Mouse (Mus musculus) neural tube, embryonic 11.5 days (tissue): ENCODE results near the gene Timm9. TPM values are rescaled to one million over a fixed set of nuclear protein-coding genes. Genes with fewer than 3 reads are reported as not detected.

Experiments used
- ATAC-seq: fragments of 200-750 bp; cut with Nextera tagmentation; 2 replicates; pipeline ENCODE4 v1.8.0; 2017; ENCODE audit warnings: moderate number of reproducible peaks, mild to moderate bottlenecking, moderate TSS enrichment, moderate library complexity; ENCODE audit not compliant: insufficient read depth, low FRiP score, low TSS enrichment
- DNase-seq: peaks from one replicate; pipeline ENCODE4 v3.0.0-alpha.2; 2015; ENCODE audit warnings: low spot score
- H3K27ac ChIP-seq: fragments of 300-500 bp; sonication (generic); 2 replicates; pipeline ENCODE4 v1.5.1; 2014; ENCODE audit warnings: low read depth, mild to moderate bottlenecking, low read length
- H3K27me3 ChIP-seq: fragments of 300-500 bp; sonication (generic); 2 replicates; pipeline ENCODE4 v1.6.1; 2014; ENCODE audit warnings: mild to moderate bottlenecking, low read length, mixed read lengths; ENCODE audit not compliant: control insufficient read depth, insufficient read depth
- H3K36me3 ChIP-seq: fragments of 300-500 bp; sonication (generic); 2 replicates; pipeline ENCODE4 v1.6.1; 2014; ENCODE audit warnings: mild to moderate bottlenecking, low read length, moderate library complexity, mixed read lengths; ENCODE audit not compliant: control insufficient read depth, insufficient read depth
- H3K4me1 ChIP-seq: fragments of 300-500 bp; sonication (generic); 2 replicates; pipeline ENCODE4 v1.6.1; 2014; ENCODE audit warnings: low read length, mixed read lengths; ENCODE audit not compliant: control insufficient read depth, insufficient read depth
- H3K4me2 ChIP-seq: fragments of 300-500 bp; sonication (generic); 2 replicates; pipeline ENCODE4 v1.6.1; 2014; ENCODE audit warnings: low read depth, mild to moderate bottlenecking, moderate library complexity
- H3K4me3 ChIP-seq: fragments of 300-500 bp; sonication (generic); 2 replicates; pipeline ENCODE4 v1.5.1; 2014; ENCODE audit warnings: low read depth, low read length
- H3K9ac ChIP-seq: fragments of 300-500 bp; sonication (generic); 2 replicates; pipeline ENCODE4 v1.6.1; 2014; ENCODE audit warnings: mild to moderate bottlenecking, low read length
- H3K9me3 ChIP-seq: fragments of 300-500 bp; sonication (generic); 2 replicates; pipeline ENCODE4 v1.6.1; 2016; ENCODE audit warnings: low read length; ENCODE audit not compliant: control insufficient read depth
- WGBS: fragments of 180-500 bp; shearing (Covaris S2); extraction: QIAGEN DNeasy Blood & Tissue Kit; methylation state at CpG from one replicate; pipeline ENCODE4 v1.1.7; 2014; 5-methylcytosine and 5-hydroxymethylcytosine counted together
- polyA plus RNA-seq: library from polyadenylated mRNA; unstranded; fragments of >200 nt; fragmentation: Nextera tagmentation; extraction: Ambion mirVana; gene quantifications from 2 replicates; pipeline ENCODE4 v1.2.1, GENCODE M21; 2014

Gene Timm9
- 68.5 and 77.3 TPM in 2 replicates for polyA plus RNA-seq

DNA sequence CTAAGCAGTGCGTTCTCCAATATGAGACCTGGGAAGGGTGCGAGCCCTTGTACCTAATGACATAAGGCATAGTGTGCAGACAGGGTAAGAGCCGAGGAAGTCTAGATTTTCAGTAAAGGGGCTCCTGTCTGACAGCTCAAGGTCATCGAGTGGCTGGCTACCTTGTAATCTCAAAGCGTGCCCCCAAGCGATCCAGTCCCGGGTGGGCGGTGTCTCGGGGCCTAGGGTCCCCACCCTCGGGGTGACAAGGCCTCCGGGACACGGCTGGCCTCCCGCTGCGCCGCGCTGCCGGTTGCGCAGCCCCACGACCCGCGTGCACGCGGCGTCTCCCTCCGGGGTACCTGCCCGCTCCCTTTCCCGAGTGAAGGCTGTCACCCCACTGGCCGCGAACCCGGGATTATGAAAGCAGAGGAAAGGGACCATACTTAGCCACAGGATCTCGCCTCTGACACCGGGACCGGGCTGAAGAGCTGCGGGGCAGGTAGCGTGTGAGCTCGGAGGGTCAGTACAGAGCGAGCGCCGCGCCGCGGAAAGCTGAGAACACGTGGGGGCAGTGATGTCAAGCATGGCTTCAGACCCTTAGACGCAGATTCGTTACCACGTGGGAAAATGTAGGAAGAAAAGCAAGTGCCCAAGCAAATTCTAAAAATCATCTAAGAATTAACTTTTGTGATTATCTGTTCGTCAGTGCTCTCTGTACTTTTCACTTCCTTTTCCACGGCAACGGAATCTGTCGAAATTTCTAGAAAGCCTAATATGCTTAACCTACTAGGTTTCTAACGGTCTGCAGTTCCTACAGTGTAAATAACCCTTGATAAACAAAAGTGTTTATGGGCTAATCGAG lies at the start of gene Timm9, which contains the start of gene 2700049A03Rik:
Gene Timm9, minus strand, starts transcription at position 555 of the 844 bp plus-strand sequence.
Gene 2700049A03Rik, plus strand, starts transcription at position 719 of the 844 bp plus-strand sequence.
- peak within 1 kb of the TSS; percentile 89 for H3K4me3 ChIP-seq
- peaks cover 6% of the 10 kb centered on the region for H3K36me3 ChIP-seq
- peak within 1 kb of the TSS; percentile 89 for H3K9ac ChIP-seq
- peak; percentile 84 for DNase-seq
- ATAC-seq = peak; percentile 92
- H3K27me3 ChIP-seq = no peaks in the 10 kb centered on the region
- peak within 1 kb of the TSS; percentile 56 for H3K27ac ChIP-seq
- peaks cover 7% of the 10 kb centered on the region for H3K4me1 ChIP-seq
- H3K9me3 ChIP-seq = no peaks in the 10 kb centered on the region
- WGBS = under 1% methylated on average over 52 of the region's 52 CpGs
- peak within 1 kb of the TSS; percentile 79 for H3K4me2 ChIP-seq

GRCm38 (mm10) chr12:71184396-71184795 lies 47.9 kb upstream of the Timm9 start:
- no peaks in the 10 kb centered on the region for H3K9me3 ChIP-seq
- H3K4me2 ChIP-seq = no peak overlapping the region
- no peak for ATAC-seq
- no peak overlapping the region for H3K27ac ChIP-seq
- H3K4me3 ChIP-seq = no peak overlapping the region
- no peaks in the 10 kb centered on the region for H3K4me1 ChIP-seq
- H3K27me3 ChIP-seq = no peaks in the 10 kb centered on the region
- peaks cover 14% of the 10 kb centered on the region for H3K36me3 ChIP-seq
- DNase-seq = no peak
- WGBS = 95% methylated on average over 4 of the region's 4 CpGs
- H3K9ac ChIP-seq = no peak overlapping the region

- Histone ChIP-seq H3K36me3 (peaks cover 10% of the 10 kb centered on the region), H3K9ac (no peak overlapping the region), H3K27me3 (no peaks in the 10 kb centered on the region), H3K27ac (no peak overlapping the region), H3K4me3 (no peak overlapping the region), H3K4me1 (no peaks in the 10 kb centered on the region), H3K4me2 (no peak overlapping the region), H3K9me3 (no peaks in the 10 kb centered on the region)
- DNase-seq (no peak), ATAC-seq (no peak)
- 95% methylated on average over 3 of the region's 3 CpGs for WGBS
Observed at GRCm38 (mm10) chr12:71183736-71184135, 47.3 kb upstream of the Timm9 start.

- no peak overlapping the region for H3K27ac ChIP-seq
- no peak for DNase-seq
- H3K4me1 ChIP-seq = no peaks in the 10 kb centered on the region
- H3K4me3 ChIP-seq = no peak overlapping the region
- H3K4me2 ChIP-seq = no peak overlapping the region
- H3K36me3 ChIP-seq = peaks cover 2% of the 10 kb centered on the region; the same call in 1 of the 2 replicates
- no peaks in the 10 kb centered on the region for H3K27me3 ChIP-seq
- WGBS = 91% methylated on average over 1 of the region's 1 CpGs
- H3K9me3 ChIP-seq = no peaks in the 10 kb centered on the region
- no peak overlapping the region for H3K9ac ChIP-seq
- no peak for ATAC-seq
Observed at GRCm38 (mm10) chr12:71169911-71170310, 33.4 kb upstream of the Timm9 start.

DNA sequence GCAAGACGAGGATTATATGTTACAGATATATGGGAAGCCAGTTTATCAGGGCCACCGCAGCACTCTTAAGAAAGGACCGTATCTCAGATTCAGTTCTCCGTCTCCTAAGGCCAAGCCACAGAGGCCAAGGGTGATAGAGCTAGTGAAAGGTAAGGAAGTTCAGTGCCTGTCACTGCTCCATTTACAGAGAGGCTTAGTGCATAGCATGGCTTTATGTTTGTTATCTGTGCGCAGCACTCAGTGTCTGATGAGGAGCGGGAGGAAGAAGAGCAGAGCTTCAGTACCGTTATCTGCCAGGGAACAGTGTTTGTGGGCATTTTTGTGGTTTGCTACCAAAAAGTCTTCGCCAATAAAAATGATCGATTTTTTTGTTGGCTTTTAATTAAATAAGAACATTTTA lies 27.9 kb upstream of the Timm9 start:
- no peaks in the 10 kb centered on the region for H3K4me1 ChIP-seq
- peaks cover 6% of the 10 kb centered on the region; the same call in 1 of the 2 replicates for H3K36me3 ChIP-seq

GRCm38 (mm10) chr12:71157974-71158373 lies 21.5 kb upstream of the Timm9 start:
- H3K4me1 ChIP-seq = no peaks in the 10 kb centered on the region
- H3K27me3 ChIP-seq = no peaks in the 10 kb centered on the region
- no peak overlapping the region for H3K27ac ChIP-seq
- no peak overlapping the region for H3K4me2 ChIP-seq
- DNase-seq (no peak), ATAC-seq (no peak)
- H3K4me3 ChIP-seq = no peak overlapping the region
- H3K36me3 ChIP-seq = peaks cover 9% of the 10 kb centered on the region
- no peaks in the 10 kb centered on the region for H3K9me3 ChIP-seq
- 95% methylated on average over 6 of the region's 6 CpGs for WGBS
- H3K9ac ChIP-seq = no peak overlapping the region

More for the DNA sequence above, 27.9 kb upstream of the Timm9 start:
- Histone ChIP-seq H3K4me3 (no peak overlapping the region), H3K4me2 (no peak overlapping the region), H3K27me3 (no peaks in the 10 kb centered on the region), H3K27ac (no peak overlapping the region), H3K9ac (no peak overlapping the region), H3K9me3 (no peaks in the 10 kb centered on the region)
- WGBS = 94% methylated on average over 9 of the region's 9 CpGs
- ATAC-seq = no peak
- DNase-seq = no peak

GRCm38 (mm10) chr12:71154979-71155378 lies 18.5 kb upstream of the Timm9 start:
- 93% methylated on average over 6 of the region's 6 CpGs for WGBS

DNA sequence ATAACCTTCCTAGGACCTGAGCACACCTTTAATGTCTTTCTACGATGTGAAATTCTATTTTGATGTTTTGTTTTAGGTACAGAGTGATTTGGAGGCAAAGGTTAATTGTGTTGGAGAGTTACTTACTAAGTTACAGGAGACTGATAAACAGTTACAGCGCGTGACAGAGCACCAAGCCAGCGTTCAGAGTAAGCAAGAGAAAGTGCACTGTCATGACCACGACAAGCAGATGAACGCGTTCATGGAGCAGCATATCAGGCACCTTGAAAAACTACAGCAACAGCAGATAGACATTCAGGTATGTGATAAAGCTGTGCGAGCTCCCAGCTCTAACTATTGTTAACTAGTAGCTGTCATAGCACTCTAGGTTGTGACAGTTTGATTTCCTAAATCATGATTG lies 13.7 kb upstream of the Timm9 start:
- no peak for DNase-seq
- ATAC-seq = no peak
- WGBS = 97% methylated on average over 8 of the region's 8 CpGs
- no peak overlapping the region for H3K4me3 ChIP-seq
- no peak overlapping the region for H3K9ac ChIP-seq
- H3K9me3 ChIP-seq = no peaks in the 10 kb centered on the region
- H3K36me3 ChIP-seq = peaks cover 15% of the 10 kb centered on the region
- no peaks in the 10 kb centered on the region for H3K4me1 ChIP-seq
- H3K4me2 ChIP-seq = no peak overlapping the region
- H3K27me3 ChIP-seq = no peaks in the 10 kb centered on the region
- H3K27ac ChIP-seq = no peak overlapping the region

More at GRCm38 (mm10) chr12:71154979-71155378, 18.5 kb upstream of the Timm9 start:
- Histone ChIP-seq H3K4me3 (no peak overlapping the region), H3K9me3 (no peaks in the 10 kb centered on the region), H3K27me3 (no peaks in the 10 kb centered on the region), H3K4me2 (no peak overlapping the region), H3K9ac (no peak overlapping the region), H3K36me3 (peaks cover 10% of the 10 kb centered on the region), H3K4me1 (no peaks in the 10 kb centered on the region), H3K27ac (no peak overlapping the region)
- DNase-seq = no peak
- no peak for ATAC-seq

- ATAC-seq (no peak), DNase-seq (no peak)
- Histone ChIP-seq H3K27ac (no peak overlapping the region), H3K36me3 (peaks cover 13% of the 10 kb centered on the region), H3K4me1 (no peaks in the 10 kb centered on the region), H3K9ac (no peak overlapping the region), H3K4me3 (no peak overlapping the region), H3K4me2 (no peak overlapping the region), H3K9me3 (no peaks in the 10 kb centered on the region), H3K27me3 (no peaks in the 10 kb centered on the region)
- 94% methylated on average over 6 of the region's 6 CpGs for WGBS
Observed at GRCm38 (mm10) chr12:71149456-71149855, 13.0 kb upstream of the Timm9 start.
